Mouse (Mus musculus) B cell, adult 67 days (primary cell): ENCODE data around the gene Ltv1. TPM values are rescaled to one million over a fixed set of nuclear protein-coding genes. Genes with fewer than 3 reads are reported as not detected.

ENCODE experiments used
- total RNA-seq, 2 experiments: library from RNA; stranded (reverse); gene quantifications; 4 replicates each; pipeline ENCODE4 v1.2.4; 2023

Gene Ltv1
- total RNA-seq = 10 to 100 TPM; 64.3 to 64.9 TPM

GRCm38 (mm10) chr10:13192731-13193351, at the start of gene Ltv1:
TSS of gene Ltv1 (minus strand) at chr10:13193168.

GRCm38 (mm10) chr10:13177973-13178624, 14.9 kb downstream of the Ltv1 start, which contains the start of gene Zc2hc1b:
TSS of gene Zc2hc1b (minus strand) at chr10:13178023.

Other genes starting within 250 kb of the Ltv1 start
- gene Stx11, start 228.9 kb downstream of the Ltv1 start, total RNA-seq = 1 to 10 TPM; 4.2 to 7.1 TPM
- 1 to 10 TPM; 8.8 to 9.0 TPM for gene Sf3b5, start 187.8 kb downstream of the Ltv1 start, total RNA-seq
- not detected for gene Plagl1, start 132.7 kb downstream of the Ltv1 start, total RNA-seq
- not detected for gene Zc2hc1b, start 15.1 kb downstream of the Ltv1 start, total RNA-seq